Mouse (Mus musculus) layer of hippocampus, postnatal 14 days (tissue): ENCODE measurements at regions not wholly inside any gene's neighbourhood (a gene's known extent, or its start where the extent isn't known, plus 50 kb on each side); places are given as distances from the start of the nearest gene placed in this dataset.

Source experiments
- DNase-seq, 2 experiments: peaks; one replicate each; pipeline ENCODE4 v3.0.0; 2021 to 2022; ENCODE audit warnings: low spot score in 2 of 2, mixed read lengths in 1 of 2

GRCm38 (mm10) chr4:29133404-29134307 lies 320.7 kb downstream of the Epha7 start:
- DNase-seq: no peak

GRCm38 (mm10) chr4:29135685-29136385 lies 322.9 kb downstream of the Epha7 start:
- DNase-seq: no peak

GRCm38 (mm10) chr4:29138771-29139301 lies 325.9 kb downstream of the Epha7 start:
- DNase-seq: no peak

- DNase-seq: no peak
Measured at GRCm38 (mm10) chr4:29143415-29143814, 330.5 kb downstream of the Epha7 start.

- DNase-seq: no peak
Measured at GRCm38 (mm10) chr4:29145242-29145641, 332.3 kb downstream of the Epha7 start.

GRCm38 (mm10) chr4:29152134-29152867 lies 339.4 kb downstream of the Epha7 start:
- DNase-seq: no peak

- no peak for DNase-seq
Measured at GRCm38 (mm10) chr4:29182494-29182893, 369.6 kb downstream of the Epha7 start.

- DNase-seq: no peak
Measured at GRCm38 (mm10) chr4:29183411-29183810, 370.5 kb downstream of the Epha7 start.

GRCm38 (mm10) chr4:29183818-29184217 lies 370.9 kb downstream of the Epha7 start:
- no peak for DNase-seq

- DNase-seq: no peak
Measured at GRCm38 (mm10) chr4:29200976-29201375, 388.0 kb downstream of the Epha7 start.
